Mouse (Mus musculus) myocyte (in vitro differentiated cells): ENCODE data around the gene Lca5l. TPM values are rescaled to one million over a fixed set of nuclear protein-coding genes. Genes with fewer than 3 reads are reported as not detected.

Experiments used
- H3K27me3 ChIP-seq: one replicate; pipeline ENCODE4 v1.6.1; 2011; ENCODE audit not compliant: control insufficient read depth, insufficient read depth, insufficient read length
- H3K36me3 ChIP-seq: one replicate; pipeline ENCODE4 v1.6.1; 2011; ENCODE audit not compliant: control insufficient read depth, insufficient read depth
- H3K4me2 ChIP-seq: one replicate; pipeline ENCODE4 v1.6.1; 2011; ENCODE audit warnings: low read depth, control low read depth
- H3K4me3 ChIP-seq: one replicate; pipeline ENCODE4 v1.5.1; 2011; ENCODE audit warnings: mild to moderate bottlenecking, control low read depth, moderate library complexity
- H3K79me2 ChIP-seq: one replicate; pipeline ENCODE4 v1.6.1; 2011; ENCODE audit not compliant: control insufficient read depth, insufficient read depth
- H3ac ChIP-seq: one replicate; pipeline ENCODE4 v1.6.1; 2011; ENCODE audit not compliant: control insufficient read depth, insufficient read length
- CEBPB ChIP-seq: IDR thresholded peaks from 2 replicates; pipeline ENCODE4 v1.6.1; 2011; ENCODE audit warnings: mild to moderate bottlenecking, moderate library complexity; ENCODE audit not compliant: poor library complexity, insufficient read depth, severe bottlenecking
- E2F4 ChIP-seq: IDR thresholded peaks from one replicate; pipeline ENCODE4 v1.6.1; 2011; ENCODE audit warnings: mild to moderate bottlenecking, control low read depth, moderate library complexity; ENCODE audit not compliant: insufficient read depth
- MAX ChIP-seq: IDR thresholded peaks from one replicate; pipeline ENCODE4 v1.6.1; 2011; ENCODE audit warnings: low read depth, mild to moderate bottlenecking, control low read depth
- MYOD1 ChIP-seq, 3 experiments: IDR thresholded peaks; one replicate each; pipeline ENCODE4 v1.6.1; 2011; ENCODE audit warnings: control low read depth in 2 of 3, low read depth in 2 of 3, mild to moderate bottlenecking in 2 of 3, moderate library complexity in 1 of 3; ENCODE audit not compliant: insufficient read length in 2 of 3, control insufficient read depth in 1 of 3
- MYOG ChIP-seq, 3 experiments: IDR thresholded peaks; one replicate each; pipeline ENCODE4 v1.6.1; 2011; ENCODE audit warnings: control low read depth in 2 of 3, low read depth in 2 of 3, mild to moderate bottlenecking in 2 of 3; ENCODE audit not compliant: insufficient read length in 2 of 3, control insufficient read depth in 1 of 3, insufficient read depth in 1 of 3
- POLR2A ChIP-seq: IDR thresholded peaks from one replicate; pipeline ENCODE4 v1.6.1; 2011; ENCODE audit warnings: low read depth, mild to moderate bottlenecking, control low read depth, moderate library complexity; ENCODE audit not compliant: insufficient read length
- POLR2AphosphoS2 ChIP-seq: IDR thresholded peaks from one replicate; pipeline ENCODE4 v1.6.1; 2011; ENCODE audit warnings: low read depth, control low read depth; ENCODE audit not compliant: insufficient read length
- REST ChIP-seq: IDR thresholded peaks from one replicate; pipeline ENCODE4 v1.6.1; 2011; ENCODE audit warnings: mild to moderate bottlenecking, control low read depth, moderate library complexity; ENCODE audit not compliant: insufficient read depth, insufficient read length
- SRF ChIP-seq: IDR thresholded peaks from one replicate; pipeline ENCODE4 v1.6.1; 2011; ENCODE audit warnings: low read depth; ENCODE audit not compliant: control insufficient read depth, insufficient read length
- TCF12 ChIP-seq: IDR thresholded peaks from one replicate; pipeline ENCODE4 v1.6.1; 2011; ENCODE audit warnings: mild to moderate bottlenecking, control low read depth; ENCODE audit not compliant: poor library complexity, insufficient read depth, severe bottlenecking
- TCF3 ChIP-seq: IDR thresholded peaks from one replicate; pipeline ENCODE4 v1.6.1; 2011; ENCODE audit warnings: low read depth, control low read depth; ENCODE audit not compliant: insufficient read length
- USF1 ChIP-seq: IDR thresholded peaks from one replicate; pipeline ENCODE4 v1.6.1; 2011; ENCODE audit warnings: low read depth, mild to moderate bottlenecking, control low read depth, moderate library complexity
- polyA plus RNA-seq: library from polyadenylated mRNA; unstranded; fragments of >200 nt; fragmentation: generic; extraction: Trizol; gene quantifications from one replicate; pipeline ENCODE4 v1.2.1, GENCODE M21; 2012; ENCODE audit warnings: missing spikeins

Gene Lca5l
- polyA plus RNA-seq, 1 experiment, result 0.18 TPM

DNA sequence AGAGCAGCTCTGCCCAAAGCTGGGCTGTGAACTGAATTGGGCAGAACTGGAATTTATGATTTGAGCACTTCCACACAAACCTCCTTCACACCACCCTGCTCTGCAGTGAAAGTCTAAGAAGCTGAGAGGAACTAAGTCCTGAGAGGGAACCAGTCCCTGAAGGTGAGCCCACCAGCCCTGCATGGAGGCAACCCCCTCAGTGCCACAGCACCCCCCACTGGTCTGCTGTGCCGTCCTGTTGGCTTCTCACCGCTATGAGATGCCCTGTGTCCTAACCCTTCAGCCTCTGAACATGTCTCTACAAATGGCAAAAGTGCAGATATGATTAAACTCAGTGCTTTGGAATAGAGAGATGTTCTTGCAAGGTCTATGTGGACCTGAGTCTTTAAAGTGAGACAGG lies 79.3 kb downstream of the Lca5l start:
- Histone ChIP-seq H3K79me2 (no peaks in the 10 kb centered on the region), H3K36me3 (no peaks in the 10 kb centered on the region), H3ac (no peak overlapping the region), H3K4me3 (no peak overlapping the region), H3K4me2 (no peak overlapping the region), H3K27me3 (no peaks in the 10 kb centered on the region)
- TF ChIP-seq TCF12 (no peak), E2F4 (no peak), POLR2A (no peak), MYOG (IDR thresholded peaks at IDR 0.05; ENCODE audit: control insufficient read depth in 1 of 3, insufficient read depth in 1 of 3, insufficient read length in 2 of 3, low read depth in 2 of 3) (no peak), REST (no peak), SRF (no peak), MYOD1 (IDR thresholded peaks at IDR 0.05; ENCODE audit: control insufficient read depth in 1 of 3, insufficient read length in 2 of 3, low read depth in 2 of 3) (no peak), USF1 (no peak), POLR2AphosphoS2 (no peak), CEBPB (no peak), TCF3 (no peak), MAX (no peak)

- TF ChIP-seq CEBPB (no peak), MAX (no peak), E2F4 (no peak), REST (no peak)
- Histone ChIP-seq H3K27me3 (no peaks in the 10 kb centered on the region), H3K79me2 (no peaks in the 10 kb centered on the region), H3K4me2 (no peak overlapping the region), H3ac (no peak overlapping the region), H3K4me3 (no peak overlapping the region), H3K36me3 (no peaks in the 10 kb centered on the region)
These were observed 81.3 kb downstream of the Lca5l start for GRCm38 (mm10) chr16:96110655-96111345.

DNA sequence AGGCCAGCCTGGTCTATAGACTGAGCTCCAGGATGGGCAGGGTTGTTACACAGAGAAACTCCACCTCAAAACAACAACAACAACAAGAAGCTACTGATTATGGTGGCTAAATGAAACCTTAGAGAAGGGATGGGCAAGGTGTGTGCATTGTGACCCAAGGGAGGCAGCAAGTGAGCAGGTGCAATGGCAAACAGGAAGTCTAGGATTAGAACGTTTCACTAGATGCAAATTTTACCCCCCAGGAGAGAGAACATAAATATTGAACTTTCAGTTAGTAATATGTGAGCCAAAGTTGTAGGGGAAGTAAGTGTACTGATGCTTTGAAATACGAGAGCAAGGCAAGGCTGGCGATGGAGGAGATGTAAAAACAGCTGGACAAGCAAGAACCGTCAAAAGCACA lies 82.4 kb downstream of the Lca5l start:
- TF ChIP-seq TCF3, result no peak
- no peak for TF ChIP-seq MYOG (IDR thresholded peaks at IDR 0.05; ENCODE audit: control insufficient read depth in 1 of 3, insufficient read depth in 1 of 3, insufficient read length in 2 of 3, low read depth in 2 of 3)
- no peak for TF ChIP-seq CEBPB
- TF ChIP-seq USF1, result no peak
- TF ChIP-seq SRF, result no peak
- no peak for TF ChIP-seq POLR2A
- TF ChIP-seq POLR2AphosphoS2, result no peak
- no peak for TF ChIP-seq TCF12
- no peak for TF ChIP-seq REST
- TF ChIP-seq E2F4, result no peak
- TF ChIP-seq MAX, result no peak
- no peak for TF ChIP-seq MYOD1 (IDR thresholded peaks at IDR 0.05; ENCODE audit: control insufficient read depth in 1 of 3, insufficient read length in 2 of 3, low read depth in 2 of 3)
- H3ac ChIP-seq, result no peak overlapping the region

More for the DNA sequence above, 82.4 kb downstream of the Lca5l start:
- no peaks in the 10 kb centered on the region for H3K36me3 ChIP-seq
- H3K79me2 ChIP-seq, result no peaks in the 10 kb centered on the region
- no peak overlapping the region for H3K4me2 ChIP-seq
- H3K27me3 ChIP-seq, result no peaks in the 10 kb centered on the region
- no peak overlapping the region for H3K4me3 ChIP-seq

Other genes with a start within 250 kb of the Lca5l start
- 38.5 TPM for gene Psmg1, start 201.3 kb downstream of the Lca5l start, polyA plus RNA-seq
- gene Brwd1, start 109.7 kb downstream of the Lca5l start, polyA plus RNA-seq, result 21.4 TPM
- gene Hmgn1, start 64.5 kb downstream of the Lca5l start, polyA plus RNA-seq, result 120 TPM
- 16.4 TPM for gene Wrb, start 46.9 kb downstream of the Lca5l start, polyA plus RNA-seq
- gene Sh3bgr, start 8.2 kb upstream of the Lca5l start, polyA plus RNA-seq, result 32.7 TPM
- gene B3galt5, start 43.5 kb upstream of the Lca5l start, polyA plus RNA-seq, result 5.0 TPM